Mouse (Mus musculus) forebrain, embryonic 10.5 days (tissue): ENCODE data around the gene Thsd1. TPM values are rescaled to one million over a fixed set of nuclear protein-coding genes. Genes with fewer than 3 reads are reported as not detected.

ENCODE experiments used
- DNase-seq: peaks from one replicate; pipeline ENCODE4 v3.0.0-alpha.2; 2017; ENCODE audit warnings: low spot score; ENCODE audit errors: extremely low spot score
- H3K27ac ChIP-seq: fragments of 300-500 bp; sonication (generic); 2 replicates; pipeline ENCODE4 v1.5.1; 2016; ENCODE audit warnings: mild to moderate bottlenecking
- H3K27me3 ChIP-seq: fragments of 300-500 bp; sonication (generic); 2 replicates; pipeline ENCODE4 v1.6.1; 2016; ENCODE audit warnings: mild to moderate bottlenecking; ENCODE audit not compliant: poor library complexity, severe bottlenecking
- H3K36me3 ChIP-seq: fragments of 300-500 bp; sonication (generic); replicated peaks from 2 replicates; pipeline ENCODE4 v1.6.1; 2016; ENCODE audit warnings: mild to moderate bottlenecking, moderate library complexity
- H3K4me1 ChIP-seq: fragments of 300-500 bp; sonication (generic); 2 replicates; pipeline ENCODE4 v1.6.1; 2016
- H3K4me3 ChIP-seq: fragments of 300-500 bp; sonication (generic); 2 replicates; pipeline ENCODE4 v1.5.1; 2016; ENCODE audit warnings: mild to moderate bottlenecking, moderate library complexity
- H3K9me3 ChIP-seq: fragments of 300-500 bp; sonication (generic); 2 replicates; pipeline ENCODE4 v1.6.1; 2016; ENCODE audit warnings: mild to moderate bottlenecking, moderate library complexity
- WGBS: fragments of 180-500 bp; shearing (Covaris S2); methylation state at CpG from one replicate; pipeline ENCODE4 v1.1.7; 2016; 5-methylcytosine and 5-hydroxymethylcytosine counted together
- polyA plus RNA-seq: library from polyadenylated mRNA; unstranded; fragments of >200 nt; fragmentation: Nextera tagmentation; extraction: Ambion mirVana; gene quantifications from 2 replicates; pipeline ENCODE4 v1.2.1, GENCODE M21; 2016

Thsd1 gene
- polyA plus RNA-seq, 1 experiment from 2014 or later = 9.8 TPM

DNA sequence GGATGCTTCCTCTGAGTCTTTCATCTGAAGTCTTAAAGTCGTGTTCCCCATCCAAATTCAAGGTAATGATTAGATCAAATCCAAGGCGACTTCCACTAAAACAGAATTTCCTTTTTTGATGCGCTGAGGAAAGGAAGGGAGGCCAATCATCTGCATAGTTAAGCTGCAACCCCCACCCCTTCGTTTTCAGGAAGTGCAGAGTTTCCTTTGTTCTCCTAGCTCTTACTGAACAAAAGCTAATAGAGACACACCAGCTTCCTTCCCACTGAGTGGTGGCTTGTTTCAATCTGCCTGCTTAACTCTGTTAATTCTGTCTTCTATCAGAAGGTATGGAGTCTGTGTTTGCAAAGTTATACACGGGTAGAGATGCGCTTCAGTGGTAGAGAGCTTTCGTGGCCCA, 1.5 kb downstream of the Thsd1 start:
- no peaks in the 10 kb centered on the region for H3K9me3 ChIP-seq
- 35% methylated on average over 7 of the region's 7 CpGs for WGBS
- H3K27ac ChIP-seq = no peak overlapping the region
- H3K36me3 ChIP-seq = peaks cover 4% of the 10 kb centered on the region
- no peak for DNase-seq
- H3K4me1 ChIP-seq = peaks cover 20% of the 10 kb centered on the region
- peaks cover 37% of the 10 kb centered on the region for H3K27me3 ChIP-seq
- H3K4me3 ChIP-seq = no peak overlapping the region

- H3K9me3 ChIP-seq = no peaks in the 10 kb centered on the region
- H3K4me3 ChIP-seq = no peak overlapping the region
- 91% methylated on average over 9 of the region's 9 CpGs for WGBS
- no peak overlapping the region for H3K27ac ChIP-seq
- H3K27me3 ChIP-seq = no peaks in the 10 kb centered on the region
- H3K4me1 ChIP-seq = peaks cover 2% of the 10 kb centered on the region; the same call in 1 of the 2 replicates
- DNase-seq = no peak
- H3K36me3 ChIP-seq = no peaks in the 10 kb centered on the region
Observed at GRCm38 (mm10) chr8:22242986-22243385, 15.9 kb downstream of the Thsd1 start.

- no peak for DNase-seq
- 82% methylated on average over 1 of the region's 1 CpGs for WGBS
- no peak overlapping the region for H3K27ac ChIP-seq
Observed at GRCm38 (mm10) chr8:22245663-22246062, 18.6 kb downstream of the Thsd1 start.

GRCm38 (mm10) chr8:22247956-22248355, 20.8 kb downstream of the Thsd1 start:
- H3K36me3 ChIP-seq = no peaks in the 10 kb centered on the region
- no peaks in the 10 kb centered on the region for H3K27me3 ChIP-seq
- DNase-seq = no peak
- WGBS = 79% methylated on average over 12 of the region's 12 CpGs
- no peaks in the 10 kb centered on the region for H3K9me3 ChIP-seq
- no peak overlapping the region for H3K4me3 ChIP-seq
- peaks cover 3% of the 10 kb centered on the region; the same call in 1 of the 2 replicates for H3K4me1 ChIP-seq
- H3K27ac ChIP-seq = no peak overlapping the region

More at GRCm38 (mm10) chr8:22245663-22246062, 18.6 kb downstream of the Thsd1 start:
- Histone ChIP-seq H3K4me1 (peaks cover 3% of the 10 kb centered on the region; the same call in 1 of the 2 replicates), H3K9me3 (no peaks in the 10 kb centered on the region), H3K36me3 (no peaks in the 10 kb centered on the region), H3K27me3 (no peaks in the 10 kb centered on the region), H3K4me3 (no peak overlapping the region)

DNA sequence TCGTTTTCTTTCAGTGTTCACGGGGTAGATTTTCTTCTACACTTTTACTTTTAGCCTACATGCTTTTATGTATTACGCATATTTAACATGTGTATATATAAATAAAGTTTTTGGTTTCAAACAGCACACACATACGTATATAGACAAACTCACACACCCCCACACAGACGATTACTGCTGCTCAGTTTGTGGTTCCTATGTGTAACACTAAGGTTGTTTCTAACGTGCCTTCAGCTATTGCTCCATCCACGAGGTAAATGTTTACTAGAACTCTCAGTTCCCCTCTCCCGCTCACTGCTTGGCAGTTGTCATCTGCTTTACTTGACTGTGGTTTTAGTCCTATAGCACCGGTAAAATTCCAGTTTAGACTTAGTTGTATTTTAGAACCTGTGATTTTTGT, 22.0 kb downstream of the Thsd1 start:
- H3K4me1 ChIP-seq = peaks cover 3% of the 10 kb centered on the region; the same call in 1 of the 2 replicates
- H3K4me3 ChIP-seq = no peak overlapping the region
- H3K27me3 ChIP-seq = no peaks in the 10 kb centered on the region
- H3K27ac ChIP-seq = no peak overlapping the region
- no peaks in the 10 kb centered on the region; the same call in 1 of the 2 replicates for H3K9me3 ChIP-seq
- no peaks in the 10 kb centered on the region for H3K36me3 ChIP-seq
- no peak for DNase-seq
- 87% methylated on average over 9 of the region's 9 CpGs for WGBS

DNA sequence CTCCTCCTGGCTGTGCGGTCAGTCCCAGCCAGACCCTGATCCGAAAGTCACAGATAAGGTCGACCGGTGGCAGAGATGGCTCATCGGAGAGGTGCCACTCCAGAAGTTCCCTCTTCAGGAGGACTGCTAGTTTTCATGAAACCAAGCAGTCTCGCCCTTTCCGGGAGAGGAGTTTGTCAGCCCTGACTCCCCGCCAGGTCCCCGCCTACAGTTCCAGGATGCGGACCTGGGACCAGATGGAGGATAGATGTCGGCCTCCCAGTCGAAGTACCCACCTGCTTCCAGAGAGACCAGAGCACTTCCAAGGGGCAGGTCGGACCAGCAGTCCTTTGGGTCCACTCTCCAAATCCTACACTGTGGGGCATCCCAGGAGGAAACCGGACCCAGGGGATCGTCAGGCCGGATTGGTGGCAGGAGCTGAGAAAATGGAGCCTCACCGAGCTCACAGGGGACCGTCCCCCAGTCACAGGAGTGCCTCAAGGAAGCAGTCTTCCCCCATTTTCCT, 31.9 kb downstream of the Thsd1 start:
- H3K4me1 ChIP-seq = no peaks in the 10 kb centered on the region; the same call in 1 of the 2 replicates
- no peaks in the 10 kb centered on the region for H3K27me3 ChIP-seq
- DNase-seq = no peak
- no peak overlapping the region for H3K4me3 ChIP-seq
- H3K9me3 ChIP-seq = peaks cover 6% of the 10 kb centered on the region
- 88% methylated on average over 18 of the region's 18 CpGs for WGBS
- H3K36me3 ChIP-seq = peaks cover 7% of the 10 kb centered on the region; the same call in 1 of the 2 replicates
- no peak overlapping the region for H3K27ac ChIP-seq

DNA sequence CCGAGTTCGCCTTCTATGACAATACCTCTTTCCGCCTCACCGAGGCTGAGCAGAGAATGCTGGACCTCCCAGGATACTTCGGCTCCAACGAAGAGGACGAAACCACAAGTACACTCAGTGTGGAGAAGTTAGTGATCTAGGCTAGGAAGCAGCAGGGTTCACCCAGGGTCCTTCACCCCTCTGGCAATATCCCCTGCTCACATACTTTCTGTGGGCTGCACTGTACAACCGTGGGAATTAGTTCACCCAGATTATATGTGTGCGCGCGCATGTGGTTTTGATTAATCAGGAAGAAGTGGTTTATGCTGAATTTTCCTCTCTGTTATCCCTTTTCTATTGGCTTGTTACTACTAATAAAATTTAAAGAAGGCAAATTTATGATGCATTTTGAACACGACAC, 32.4 kb downstream of the Thsd1 start:
- no peak for DNase-seq
- Histone ChIP-seq H3K4me3 (no peak overlapping the region), H3K27ac (no peak overlapping the region), H3K4me1 (no peaks in the 10 kb centered on the region; the same call in 1 of the 2 replicates), H3K9me3 (peaks cover 6% of the 10 kb centered on the region), H3K27me3 (no peaks in the 10 kb centered on the region), H3K36me3 (peaks cover 7% of the 10 kb centered on the region; the same call in 1 of the 2 replicates)
- WGBS = 74% methylated on average over 12 of the region's 12 CpGs

GRCm38 (mm10) chr8:22260091-22260722, 33.1 kb downstream of the Thsd1 start:
- Histone ChIP-seq H3K27me3 (no peaks in the 10 kb centered on the region), H3K4me3 (no peak overlapping the region), H3K9me3 (peaks cover 6% of the 10 kb centered on the region), H3K4me1 (no peaks in the 10 kb centered on the region; the same call in 1 of the 2 replicates), H3K36me3 (peaks cover 7% of the 10 kb centered on the region; the same call in 1 of the 2 replicates), H3K27ac (no peak overlapping the region)
- DNase-seq = no peak
- 74% methylated on average over 9 of the region's 9 CpGs for WGBS

DNA sequence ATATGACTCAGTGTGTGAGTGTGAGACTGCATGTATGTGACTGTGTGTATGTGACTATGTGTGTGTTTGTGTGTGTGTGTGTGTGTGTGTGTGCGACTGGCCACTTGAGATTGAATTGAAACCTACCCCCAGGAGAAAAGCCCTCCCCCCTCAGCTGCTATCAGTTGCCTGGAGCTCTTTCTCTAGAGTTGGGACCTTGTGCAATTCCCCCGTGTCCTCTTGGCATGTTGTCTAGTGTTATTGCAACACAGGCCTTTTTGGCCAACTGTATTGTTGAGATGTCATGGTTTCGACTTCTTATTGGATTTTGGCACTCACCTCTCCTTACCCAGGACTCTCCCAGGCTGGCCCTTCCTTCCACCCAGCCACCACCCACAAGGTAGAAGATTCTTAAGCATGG, 35.2 kb downstream of the Thsd1 start:
- Histone ChIP-seq H3K4me1 (no peaks in the 10 kb centered on the region; the same call in 1 of the 2 replicates), H3K27me3 (no peaks in the 10 kb centered on the region), H3K36me3 (peaks cover 7% of the 10 kb centered on the region; the same call in 1 of the 2 replicates), H3K4me3 (no peak overlapping the region), H3K27ac (no peak overlapping the region), H3K9me3 (peaks cover 6% of the 10 kb centered on the region)
- 91% methylated on average over 3 of the region's 3 CpGs for WGBS
- DNase-seq = no peak

DNA sequence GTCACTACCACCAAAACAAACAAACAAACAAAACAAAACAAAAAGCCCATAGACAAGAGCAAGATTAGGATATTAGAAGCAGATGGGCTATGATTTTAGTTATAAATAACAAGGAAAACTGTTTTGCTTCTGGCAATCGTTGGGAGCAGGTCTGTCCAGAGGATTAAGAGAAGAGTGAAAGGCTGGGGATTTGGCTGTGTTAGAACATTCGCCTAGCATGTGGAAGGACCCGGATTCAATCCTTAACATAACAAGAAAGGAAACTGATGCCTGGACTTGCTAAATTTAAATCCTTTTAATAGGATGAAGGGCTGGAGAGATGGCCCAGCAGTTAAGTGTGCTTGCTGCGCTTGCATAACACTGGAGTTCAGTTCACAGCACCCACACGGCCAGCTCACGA, 37.2 kb downstream of the Thsd1 start:
- H3K27me3 ChIP-seq = no peaks in the 10 kb centered on the region
- no peaks in the 10 kb centered on the region; the same call in 1 of the 2 replicates for H3K4me1 ChIP-seq
- no peak overlapping the region for H3K27ac ChIP-seq
- 79% methylated on average over 6 of the region's 6 CpGs for WGBS
- no peak overlapping the region for H3K4me3 ChIP-seq
- H3K36me3 ChIP-seq = no peaks in the 10 kb centered on the region
- no peaks in the 10 kb centered on the region for H3K9me3 ChIP-seq
- DNase-seq = no peak

- no peaks in the 10 kb centered on the region for H3K36me3 ChIP-seq
- H3K4me1 ChIP-seq = no peaks in the 10 kb centered on the region; the same call in 1 of the 2 replicates
- no peak for DNase-seq
- 92% methylated on average over 6 of the region's 6 CpGs for WGBS
- H3K4me3 ChIP-seq = no peak overlapping the region
- H3K27me3 ChIP-seq = no peaks in the 10 kb centered on the region
- H3K9me3 ChIP-seq = no peaks in the 10 kb centered on the region
- H3K27ac ChIP-seq = no peak overlapping the region
Observed at GRCm38 (mm10) chr8:22264787-22265186, 37.7 kb downstream of the Thsd1 start.

DNA sequence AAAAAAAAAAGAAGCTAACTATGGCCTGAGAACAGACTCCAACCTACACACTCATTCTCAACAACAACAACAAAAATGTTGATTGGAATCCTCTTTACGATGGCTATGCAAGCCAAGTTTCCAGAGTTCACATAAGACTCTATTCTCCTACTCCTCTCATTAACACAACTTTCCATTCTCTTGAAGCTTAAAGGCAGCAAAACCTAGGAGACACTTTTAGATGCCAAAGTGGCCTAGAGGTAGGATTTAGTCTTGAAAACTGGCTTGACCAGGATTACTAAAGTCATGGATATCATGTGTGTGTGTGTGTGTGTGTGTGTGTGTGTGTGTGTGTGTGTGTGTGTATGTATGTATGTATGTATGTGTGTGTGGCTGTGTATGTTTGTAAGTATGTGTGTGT, 38.1 kb downstream of the Thsd1 start:
- H3K4me3 ChIP-seq = no peak overlapping the region
- H3K27ac ChIP-seq = no peak overlapping the region
- no peaks in the 10 kb centered on the region for H3K9me3 ChIP-seq
- no peaks in the 10 kb centered on the region for H3K27me3 ChIP-seq
- no peaks in the 10 kb centered on the region for H3K36me3 ChIP-seq
- DNase-seq = no peak
- 98% methylated on average over 1 of the region's 1 CpGs for WGBS
- H3K4me1 ChIP-seq = no peaks in the 10 kb centered on the region; the same call in 1 of the 2 replicates

- no peak for DNase-seq
- Histone ChIP-seq H3K27me3 (no peaks in the 10 kb centered on the region), H3K4me1 (no peaks in the 10 kb centered on the region; the same call in 1 of the 2 replicates), H3K27ac (no peak overlapping the region), H3K36me3 (no peaks in the 10 kb centered on the region), H3K9me3 (no peaks in the 10 kb centered on the region), H3K4me3 (no peak overlapping the region)
- WGBS = 90% methylated on average over 3 of the region's 3 CpGs
Observed at GRCm38 (mm10) chr8:22266809-22267208, 39.7 kb downstream of the Thsd1 start.
